Mouse (Mus musculus): ENCODE results near the gene Lims1. TPM values are rescaled to one million over a fixed set of nuclear protein-coding genes. Genes with fewer than 3 reads are reported as not detected.
"Not testable (repeated sequence)": the region's sequence is repeated elsewhere in the genome, so short reads cannot be mapped to it uniquely, and the experiment has no call there.

Lims1 gene
- polyA plus RNA-seq, 1 experiment from 2014 or later = 178 TPM

- Histone ChIP-seq H3K36me3 (ENCODE audit: control insufficient read depth, insufficient read depth, low read length) (no peaks in the 10 kb centered on the region), H3K9me3 (ENCODE audit: control insufficient read depth, low read depth, low read length) (no peaks in the 10 kb centered on the region), H3K4me1 (ENCODE audit: control insufficient read depth, insufficient read depth, low read length) (peaks cover 8% of the 10 kb centered on the region; the same call in 1 of the 2 replicates), H3K4me2 (replicated peaks; ENCODE audit: low read depth, low read length) (no peak overlapping the region), H3K9ac (replicated peaks; ENCODE audit: low read depth, low read length) (no peak overlapping the region), H3K27ac (ENCODE audit: low read length) (peak overlapping the region; percentile 15; the same call in 1 of the 2 replicates), H3K27me3 (ENCODE audit: control insufficient read depth, insufficient read depth, low read length) (no peaks in the 10 kb centered on the region), H3K4me3 (ENCODE audit: low read depth, low read length) (no peak overlapping the region)
- ATAC-seq (ENCODE audit: insufficient number of reproducible peaks, insufficient read depth, low FRiP score, low read depth) = no peak
- WGBS = 87% methylated on average over 5 of the region's 5 CpGs
Observed at GRCm38 (mm10) chr10:58333414-58333813, 10.1 kb downstream of the Lims1 start.

GRCm38 (mm10) chr10:58336156-58336555 is 12.9 kb downstream of the Lims1 start:
- H3K9ac ChIP-seq (replicated peaks; ENCODE audit: low read depth, low read length) = no peak overlapping the region
- H3K4me2 ChIP-seq (replicated peaks; ENCODE audit: low read depth, low read length) = no peak overlapping the region
- peak; percentile 69; the same call in 1 of the 2 replicates for ATAC-seq (ENCODE audit: insufficient number of reproducible peaks, insufficient read depth, low FRiP score, low read depth)
- no peaks in the 10 kb centered on the region for H3K9me3 ChIP-seq (ENCODE audit: control insufficient read depth, low read depth, low read length)
- no peaks in the 10 kb centered on the region for H3K27me3 ChIP-seq (ENCODE audit: control insufficient read depth, insufficient read depth, low read length)
- H3K4me3 ChIP-seq (ENCODE audit: low read depth, low read length) = no peak overlapping the region
- H3K4me1 ChIP-seq (ENCODE audit: control insufficient read depth, insufficient read depth, low read length) = peaks cover 11% of the 10 kb centered on the region
- H3K36me3 ChIP-seq (ENCODE audit: control insufficient read depth, insufficient read depth, low read length) = no peaks in the 10 kb centered on the region
- WGBS = 54% methylated on average over 1 of the region's 1 CpGs
- H3K27ac ChIP-seq (ENCODE audit: low read length) = peak overlapping the region; percentile 77

DNA sequence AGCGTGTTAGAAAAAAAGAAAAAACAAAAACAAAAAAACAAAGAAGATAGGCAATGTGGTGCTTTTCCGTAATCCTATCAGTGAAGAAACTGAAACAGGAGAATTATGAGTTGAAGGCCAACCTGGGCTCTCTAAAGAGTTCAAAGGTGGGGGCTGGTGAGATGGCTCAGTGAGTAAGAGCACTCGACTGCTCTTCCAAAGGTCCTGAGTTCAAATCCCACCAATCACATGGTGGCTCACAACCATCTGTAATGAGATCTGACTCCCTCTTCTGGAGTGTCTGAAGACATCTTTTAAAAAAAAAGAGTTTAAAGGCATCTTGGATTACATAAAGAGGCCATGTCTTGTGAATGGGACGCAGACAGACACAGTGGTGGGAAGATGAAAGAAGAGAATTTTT is 13.8 kb downstream of the Lims1 start:
- H3K4me2 ChIP-seq (replicated peaks; ENCODE audit: low read depth, low read length); ATAC-seq (ENCODE audit: insufficient number of reproducible peaks, insufficient read depth, low FRiP score, low read depth); H3K36me3 ChIP-seq (ENCODE audit: control insufficient read depth, insufficient read depth, low read length); H3K4me3 ChIP-seq (ENCODE audit: low read depth, low read length); H3K9me3 ChIP-seq (ENCODE audit: control insufficient read depth, low read depth, low read length); H3K27me3 ChIP-seq (ENCODE audit: control insufficient read depth, insufficient read depth, low read length); H3K9ac ChIP-seq (replicated peaks; ENCODE audit: low read depth, low read length): not testable (repeated sequence)
- H3K4me1 ChIP-seq (ENCODE audit: control insufficient read depth, insufficient read depth, low read length) = peaks cover 15% of the 10 kb centered on the region
- peak overlapping the region; percentile 77; the same call in 1 of the 2 replicates for H3K27ac ChIP-seq (ENCODE audit: low read length)
- WGBS = 87% methylated on average over 4 of the region's 4 CpGs

DNA sequence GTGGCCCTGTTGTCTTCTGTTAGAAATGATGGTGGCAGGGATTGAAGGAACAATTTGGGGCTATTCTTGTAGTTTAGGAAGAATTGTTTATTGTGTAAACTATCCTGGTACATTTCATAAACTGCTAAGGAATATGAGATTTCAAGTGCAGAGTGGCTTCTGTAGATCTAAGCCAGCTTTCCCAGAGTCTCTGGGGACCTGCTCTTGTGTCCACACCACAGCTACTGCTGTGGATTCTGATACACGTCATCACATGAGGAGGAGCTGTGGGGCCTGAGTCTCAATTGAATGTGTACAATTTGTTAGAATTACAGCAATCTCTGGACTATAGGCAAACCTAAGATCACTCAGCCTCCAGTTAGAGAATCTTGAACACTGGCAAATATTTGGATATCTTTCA is 15.3 kb downstream of the Lims1 start:
- Histone ChIP-seq H3K4me3 (ENCODE audit: low read depth, low read length) (no peak overlapping the region), H3K27me3 (ENCODE audit: control insufficient read depth, insufficient read depth, low read length) (no peaks in the 10 kb centered on the region), H3K27ac (ENCODE audit: low read length) (0 out of 2 replicates have a peak overlapping the region, but pooled peaks have one; percentile 48), H3K9ac (replicated peaks; ENCODE audit: low read depth, low read length) (no peak overlapping the region), H3K4me2 (replicated peaks; ENCODE audit: low read depth, low read length) (no peak overlapping the region), H3K36me3 (ENCODE audit: control insufficient read depth, insufficient read depth, low read length) (no peaks in the 10 kb centered on the region), H3K9me3 (ENCODE audit: control insufficient read depth, low read depth, low read length) (no peaks in the 10 kb centered on the region), H3K4me1 (ENCODE audit: control insufficient read depth, insufficient read depth, low read length) (peaks cover 15% of the 10 kb centered on the region)
- no peak for ATAC-seq (ENCODE audit: insufficient number of reproducible peaks, insufficient read depth, low FRiP score, low read depth)
- WGBS = 48% methylated on average over 1 of the region's 1 CpGs

DNA sequence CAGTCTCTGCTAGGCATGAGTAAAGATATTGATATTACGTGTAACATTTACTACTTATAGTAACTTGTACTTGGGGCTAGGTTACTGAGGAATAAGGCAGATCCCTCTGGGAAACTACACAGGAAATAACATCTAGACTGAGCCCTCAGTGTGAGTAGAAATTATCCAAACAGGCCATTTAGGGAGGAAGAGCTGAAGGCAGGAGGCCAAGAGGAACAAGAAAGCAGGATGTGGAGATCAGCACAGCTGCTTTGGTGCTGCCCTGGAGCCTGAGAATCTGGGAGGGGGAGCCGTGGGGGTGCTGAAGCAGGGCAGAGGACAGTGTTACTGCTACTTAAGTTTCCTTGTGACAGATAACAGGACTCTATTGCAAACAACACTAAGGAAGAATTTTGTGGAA is 18.4 kb downstream of the Lims1 start:
- Histone ChIP-seq H3K9ac (replicated peaks; ENCODE audit: low read depth, low read length) (no peak overlapping the region), H3K9me3 (ENCODE audit: control insufficient read depth, low read depth, low read length) (no peaks in the 10 kb centered on the region), H3K27ac (ENCODE audit: low read length) (peak overlapping the region; percentile 90), H3K4me3 (ENCODE audit: low read depth, low read length) (no peak overlapping the region), H3K4me1 (ENCODE audit: control insufficient read depth, insufficient read depth, low read length) (peaks cover 15% of the 10 kb centered on the region), H3K4me2 (replicated peaks; ENCODE audit: low read depth, low read length) (no peak overlapping the region), H3K36me3 (ENCODE audit: control insufficient read depth, insufficient read depth, low read length) (no peaks in the 10 kb centered on the region), H3K27me3 (ENCODE audit: control insufficient read depth, insufficient read depth, low read length) (no peaks in the 10 kb centered on the region)
- ATAC-seq (ENCODE audit: insufficient number of reproducible peaks, insufficient read depth, low FRiP score, low read depth) = peak; percentile 85; the same call in 1 of the 2 replicates
- 35% methylated on average over 2 of the region's 2 CpGs for whole genome bisulfite sequencing

DNA sequence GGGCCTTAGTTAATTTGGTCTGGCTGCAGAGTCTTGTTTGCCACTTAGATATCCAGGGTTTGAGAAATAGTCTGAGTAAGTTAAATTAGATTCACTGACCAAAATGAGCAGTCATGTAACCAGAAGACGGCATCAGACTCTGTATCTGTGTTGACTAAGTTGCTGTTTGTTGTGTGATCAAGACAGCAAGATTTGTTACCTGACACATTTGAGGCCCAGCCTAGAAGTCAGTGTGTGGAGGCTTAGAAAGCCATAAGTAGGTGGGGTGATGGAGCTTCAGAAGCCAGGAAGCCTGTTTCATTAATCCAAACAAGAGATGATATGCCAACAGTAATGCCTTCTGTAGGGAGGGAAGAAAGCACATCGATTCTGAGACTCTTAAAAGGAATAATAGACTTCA is 18.9 kb downstream of the Lims1 start:
- Histone ChIP-seq H3K9ac (replicated peaks; ENCODE audit: low read depth, low read length) (no peak overlapping the region), H3K36me3 (ENCODE audit: control insufficient read depth, insufficient read depth, low read length) (no peaks in the 10 kb centered on the region), H3K4me3 (ENCODE audit: low read depth, low read length) (no peak overlapping the region), H3K27ac (ENCODE audit: low read length) (peak overlapping the region; percentile 90), H3K4me1 (ENCODE audit: control insufficient read depth, insufficient read depth, low read length) (peaks cover 15% of the 10 kb centered on the region), H3K4me2 (replicated peaks; ENCODE audit: low read depth, low read length) (no peak overlapping the region), H3K27me3 (ENCODE audit: control insufficient read depth, insufficient read depth, low read length) (no peaks in the 10 kb centered on the region), H3K9me3 (ENCODE audit: control insufficient read depth, low read depth, low read length) (no peaks in the 10 kb centered on the region)
- WGBS = 51% methylated on average over 2 of the region's 2 CpGs
- no peak for ATAC-seq (ENCODE audit: insufficient number of reproducible peaks, insufficient read depth, low FRiP score, low read depth)

GRCm38 (mm10) chr10:58343552-58343951 is 20.3 kb downstream of the Lims1 start:
- Histone ChIP-seq H3K4me1 (ENCODE audit: control insufficient read depth, insufficient read depth, low read length) (peaks cover 6% of the 10 kb centered on the region), H3K27ac (ENCODE audit: low read length) (no peak overlapping the region), H3K4me2 (replicated peaks; ENCODE audit: low read depth, low read length) (no peak overlapping the region), H3K9ac (replicated peaks; ENCODE audit: low read depth, low read length) (no peak overlapping the region), H3K4me3 (ENCODE audit: low read depth, low read length) (no peak overlapping the region), H3K27me3 (ENCODE audit: control insufficient read depth, insufficient read depth, low read length) (no peaks in the 10 kb centered on the region), H3K36me3 (ENCODE audit: control insufficient read depth, insufficient read depth, low read length) (no peaks in the 10 kb centered on the region), H3K9me3 (ENCODE audit: control insufficient read depth, low read depth, low read length) (no peaks in the 10 kb centered on the region)
- ATAC-seq (ENCODE audit: insufficient number of reproducible peaks, insufficient read depth, low FRiP score, low read depth) = no peak
- 94% methylated on average over 3 of the region's 3 CpGs for WGBS

- H3K27ac ChIP-seq (ENCODE audit: low read length) = no peak overlapping the region
- H3K9me3 ChIP-seq (ENCODE audit: control insufficient read depth, low read depth, low read length) = no peaks in the 10 kb centered on the region
- no peak overlapping the region for H3K4me2 ChIP-seq (replicated peaks; ENCODE audit: low read depth, low read length)
- H3K4me3 ChIP-seq (ENCODE audit: low read depth, low read length) = no peak overlapping the region
- no peaks in the 10 kb centered on the region for H3K36me3 ChIP-seq (ENCODE audit: control insufficient read depth, insufficient read depth, low read length)
- ATAC-seq (ENCODE audit: insufficient number of reproducible peaks, insufficient read depth, low FRiP score, low read depth) = no peak
- no peaks in the 10 kb centered on the region for H3K4me1 ChIP-seq (ENCODE audit: control insufficient read depth, insufficient read depth, low read length)
- no peaks in the 10 kb centered on the region for H3K27me3 ChIP-seq (ENCODE audit: control insufficient read depth, insufficient read depth, low read length)
- WGBS = 84% methylated on average over 3 of the region's 3 CpGs
- H3K9ac ChIP-seq (replicated peaks; ENCODE audit: low read depth, low read length) = no peak overlapping the region
Observed at GRCm38 (mm10) chr10:58350600-58350999, 27.3 kb downstream of the Lims1 start.

DNA sequence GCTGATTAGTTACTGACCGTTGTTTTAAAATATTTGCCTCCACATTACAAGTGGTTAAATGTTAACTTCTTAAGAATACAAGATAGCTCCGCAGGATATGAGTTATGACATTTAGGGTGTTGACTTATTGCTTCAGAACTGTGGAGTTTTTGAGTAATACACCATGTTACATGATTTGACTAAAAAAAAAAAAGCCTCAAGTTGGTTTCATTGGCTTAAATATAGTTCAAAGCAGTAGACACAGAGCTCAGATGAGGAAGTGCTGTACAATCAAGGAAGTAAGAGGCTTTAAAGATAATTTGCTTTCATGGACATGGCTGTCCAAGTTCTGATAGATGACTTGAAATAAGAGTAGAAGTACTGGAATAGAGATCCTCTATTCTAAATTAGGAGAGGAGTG is 28.4 kb downstream of the Lims1 start:
- WGBS = 60% methylated on average over 2 of the region's 2 CpGs
- Histone ChIP-seq H3K27me3 (ENCODE audit: control insufficient read depth, insufficient read depth, low read length) (no peaks in the 10 kb centered on the region), H3K9ac (replicated peaks; ENCODE audit: low read depth, low read length) (no peak overlapping the region), H3K4me1 (ENCODE audit: control insufficient read depth, insufficient read depth, low read length) (no peaks in the 10 kb centered on the region), H3K4me3 (ENCODE audit: low read depth, low read length) (no peak overlapping the region), H3K36me3 (ENCODE audit: control insufficient read depth, insufficient read depth, low read length) (no peaks in the 10 kb centered on the region), H3K4me2 (replicated peaks; ENCODE audit: low read depth, low read length) (no peak overlapping the region), H3K9me3 (ENCODE audit: control insufficient read depth, low read depth, low read length) (no peaks in the 10 kb centered on the region), H3K27ac (ENCODE audit: low read length) (no peak overlapping the region)
- ATAC-seq (ENCODE audit: insufficient number of reproducible peaks, insufficient read depth, low FRiP score, low read depth) = no peak

Data from stomach, embryonic 14.5 days (tissue).